Mouse (Mus musculus) liver, embryonic 11.5 days (tissue): ENCODE results near the gene Nmnat2. TPM values are rescaled to one million over a fixed set of nuclear protein-coding genes. Genes with fewer than 3 reads are reported as not detected.

Source experiments
- ATAC-seq: fragments of 200-750 bp; cut with Nextera tagmentation; replicated peaks from 2 replicates; pipeline ENCODE4 v1.8.0; 2017; ENCODE audit warnings: moderate number of reproducible peaks, mild to moderate bottlenecking, moderate TSS enrichment, moderate library complexity; ENCODE audit not compliant: low FRiP score
- DNase-seq: peaks from one replicate; pipeline ENCODE4 v3.0.0-alpha.2; 2017; ENCODE audit warnings: low spot score
- H3K27ac ChIP-seq: fragments of 300-500 bp; sonication (generic); 2 replicates; pipeline ENCODE4 v1.5.1; 2014; ENCODE audit warnings: mild to moderate bottlenecking, low read depth, low read length, control low read depth
- H3K27me3 ChIP-seq: fragments of 300-500 bp; sonication (generic); replicated peaks from 2 replicates; pipeline ENCODE4 v1.6.1; 2014; ENCODE audit warnings: low read length, mixed read lengths; ENCODE audit not compliant: control insufficient read depth, insufficient read depth
- H3K36me3 ChIP-seq: fragments of 300-500 bp; sonication (generic); 2 replicates; pipeline ENCODE4 v1.6.1; 2014; ENCODE audit warnings: mild to moderate bottlenecking, low read length, moderate library complexity, mixed read lengths; ENCODE audit not compliant: control insufficient read depth, insufficient read depth
- H3K4me1 ChIP-seq: fragments of 300-500 bp; sonication (generic); replicated peaks from 2 replicates; pipeline ENCODE4 v1.6.1; 2014; ENCODE audit warnings: low read length, mixed read lengths; ENCODE audit not compliant: control insufficient read depth, insufficient read depth
- H3K4me2 ChIP-seq: fragments of 300-500 bp; sonication (generic); 2 replicates; pipeline ENCODE4 v1.6.1; 2014; ENCODE audit warnings: mild to moderate bottlenecking, control low read depth, moderate library complexity
- H3K4me3 ChIP-seq: fragments of 300-500 bp; sonication (generic); 2 replicates; pipeline ENCODE4 v1.5.1; 2014; ENCODE audit warnings: low read depth, low read length, control low read depth
- H3K9ac ChIP-seq: fragments of 300-500 bp; sonication (generic); 2 replicates; pipeline ENCODE4 v1.6.1; 2014; ENCODE audit warnings: low read depth, low read length, control low read depth
- H3K9me3 ChIP-seq: fragments of 300-500 bp; sonication (generic); 2 replicates; pipeline ENCODE4 v1.6.1; 2016; ENCODE audit warnings: low read length, inconsistent platforms, mixed read lengths; ENCODE audit not compliant: control insufficient read depth
- WGBS: fragments of 180-500 bp; shearing (Covaris S2); extraction: QIAGEN DNeasy Blood & Tissue Kit; methylation state at CpG from one replicate; pipeline ENCODE4 v1.1.7; 2014; 5-methylcytosine and 5-hydroxymethylcytosine counted together
- polyA plus RNA-seq: library from polyadenylated mRNA; unstranded; fragments of >200 nt; fragmentation: Nextera tagmentation; extraction: Ambion mirVana; gene quantifications from 2 replicates; pipeline ENCODE4 v1.2.1, GENCODE M21; 2014

The Nmnat2 gene
- polyA plus RNA-seq, 1 experiment from 2014 or later, result 0.10 TPM

DNA sequence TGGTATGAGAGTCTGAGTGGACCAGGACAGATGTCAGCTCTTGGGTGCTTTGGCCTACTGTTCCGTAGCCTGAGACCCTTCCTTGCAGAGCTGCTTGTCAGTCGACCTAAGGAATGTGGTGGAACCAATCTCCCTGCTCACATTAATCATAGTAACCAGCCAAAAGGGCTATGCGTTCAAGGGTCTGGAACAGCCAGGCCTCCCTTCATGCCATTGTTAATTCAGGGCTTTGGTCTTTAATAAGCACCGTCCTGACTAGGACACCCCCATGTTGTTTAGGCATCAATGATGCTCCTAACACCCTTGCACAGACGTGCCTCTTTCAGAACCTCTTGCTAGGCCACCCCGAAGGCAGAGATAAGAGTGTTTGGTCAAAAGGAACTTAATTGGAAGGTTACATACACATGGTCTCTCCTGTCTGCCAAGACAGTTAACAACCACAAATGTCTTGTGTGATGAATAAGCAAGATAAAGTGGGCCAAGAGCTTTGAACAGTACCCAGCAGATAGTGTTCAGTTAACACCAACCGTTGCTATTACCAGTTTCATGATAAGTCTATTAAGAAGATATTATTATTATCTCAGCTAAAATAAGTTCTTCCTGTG is 66.3 kb downstream of the Nmnat2 start:
- Histone ChIP-seq H3K4me2 (no peak overlapping the region), H3K9me3 (no peaks in the 10 kb centered on the region), H3K9ac (no peak overlapping the region), H3K4me1 (peaks cover 4% of the 10 kb centered on the region; the same call in 1 of the 2 replicates), H3K36me3 (no peaks in the 10 kb centered on the region), H3K27me3 (no peaks in the 10 kb centered on the region; the same call in 1 of the 2 replicates), H3K27ac (no peak overlapping the region), H3K4me3 (no peak overlapping the region)
- no peak for DNase-seq
- WGBS, result 40% methylated on average over 7 of the region's 7 CpGs
- ATAC-seq, result peak; percentile 76

DNA sequence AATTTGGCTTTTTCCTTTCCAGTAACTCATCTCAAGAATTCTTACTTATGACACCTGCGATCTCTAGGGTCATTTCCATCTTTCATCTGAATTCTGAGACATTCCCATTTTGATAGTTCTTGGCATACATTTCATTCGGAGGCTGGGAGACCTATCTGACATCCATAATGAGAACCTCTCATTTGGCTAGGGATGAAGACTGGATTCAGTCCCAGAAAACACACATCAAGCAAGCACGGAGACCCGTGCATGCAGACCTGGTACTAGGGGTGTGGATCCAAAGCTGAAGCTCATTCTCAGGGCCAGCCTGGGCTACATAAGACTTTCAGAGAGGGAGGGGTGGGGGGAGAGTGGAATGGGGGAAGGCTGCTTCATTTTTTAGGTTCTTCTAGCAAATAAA is 68.2 kb downstream of the Nmnat2 start:
- 86% methylated on average over 4 of the region's 4 CpGs for WGBS
- Histone ChIP-seq H3K36me3 (no peaks in the 10 kb centered on the region), H3K27me3 (no peaks in the 10 kb centered on the region), H3K4me3 (no peak overlapping the region), H3K27ac (no peak overlapping the region), H3K9me3 (no peaks in the 10 kb centered on the region), H3K4me2 (no peak overlapping the region), H3K9ac (no peak overlapping the region), H3K4me1 (peaks cover 4% of the 10 kb centered on the region; the same call in 1 of the 2 replicates)
- DNase-seq (no peak), ATAC-seq (no peak)

DNA sequence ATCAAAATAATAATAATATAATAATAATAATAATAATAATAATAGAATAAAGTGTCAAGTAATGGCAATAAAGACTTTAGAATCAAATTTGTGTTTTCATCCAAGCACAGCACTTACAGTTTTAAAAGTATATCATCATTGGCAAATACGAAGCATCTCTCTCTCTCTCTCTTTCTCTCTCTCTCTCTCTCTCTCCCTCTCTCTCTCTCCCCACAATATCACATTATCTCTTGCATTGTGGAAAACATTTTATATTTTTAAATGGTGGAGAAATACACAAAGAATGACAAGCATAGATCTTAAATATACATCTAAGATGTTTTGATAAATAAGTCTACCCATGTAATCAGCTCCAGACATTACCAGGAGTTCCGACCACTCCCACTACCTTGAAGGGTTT is 69.1 kb downstream of the Nmnat2 start:
- no peak for DNase-seq
- Histone ChIP-seq H3K27ac (no peak overlapping the region), H3K36me3 (no peaks in the 10 kb centered on the region), H3K9ac (no peak overlapping the region), H3K4me3 (no peak overlapping the region), H3K4me1 (peaks cover 4% of the 10 kb centered on the region; the same call in 1 of the 2 replicates), H3K27me3 (no peaks in the 10 kb centered on the region), H3K4me2 (no peak overlapping the region), H3K9me3 (no peaks in the 10 kb centered on the region)
- WGBS, result 78% methylated on average over 2 of the region's 2 CpGs
- no peak for ATAC-seq

DNA sequence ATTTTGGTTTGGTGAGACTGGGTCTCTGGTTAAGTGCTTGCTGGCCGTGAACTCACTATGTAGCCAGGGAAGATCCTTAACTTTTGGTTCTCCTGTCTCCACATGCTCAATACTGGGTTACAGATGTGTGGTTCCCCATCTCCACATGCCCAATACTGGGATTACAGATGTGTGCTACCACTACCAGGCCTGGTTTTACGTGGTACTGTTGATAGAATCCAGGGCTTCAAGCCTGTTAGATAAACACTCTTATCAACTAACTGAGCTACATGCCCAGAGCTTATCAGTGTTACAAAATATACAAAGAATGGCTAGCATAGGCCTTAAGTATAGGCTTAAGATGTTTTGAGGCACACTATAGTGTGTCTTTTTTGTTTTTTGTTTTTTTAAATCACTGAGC is 69.7 kb downstream of the Nmnat2 start:
- 35% methylated on average over 2 of the region's 2 CpGs for WGBS
- H3K4me1 ChIP-seq, result peaks cover 4% of the 10 kb centered on the region; the same call in 1 of the 2 replicates
- no peak overlapping the region for H3K9ac ChIP-seq
- H3K36me3 ChIP-seq, result no peaks in the 10 kb centered on the region
- no peak for DNase-seq
- H3K4me3 ChIP-seq, result no peak overlapping the region
- H3K4me2 ChIP-seq, result no peak overlapping the region
- no peaks in the 10 kb centered on the region for H3K27me3 ChIP-seq
- no peak overlapping the region for H3K27ac ChIP-seq
- H3K9me3 ChIP-seq, result no peaks in the 10 kb centered on the region
- ATAC-seq, result no peak; the same call in 1 of the 2 replicates

DNA sequence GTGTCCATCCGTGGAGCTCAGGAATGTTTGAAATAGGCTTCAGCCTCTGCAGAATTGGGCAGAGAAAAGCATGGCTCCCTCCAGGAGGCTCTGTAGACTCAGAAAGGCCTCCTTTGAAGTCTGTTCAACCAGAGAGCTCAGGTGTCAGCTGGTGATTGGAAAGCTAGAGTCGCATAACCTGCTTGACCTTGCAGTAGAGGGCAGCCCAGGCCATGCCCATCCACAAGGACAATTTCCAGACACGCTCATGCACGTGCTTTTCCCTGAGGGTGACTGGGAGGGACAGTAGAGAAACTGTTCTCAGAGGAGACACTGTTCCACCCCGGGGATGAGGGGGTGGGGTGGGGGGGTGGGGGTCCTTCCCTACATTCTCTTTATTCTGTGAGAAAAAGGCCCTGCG is 76.6 kb downstream of the Nmnat2 start:
- no peak overlapping the region for H3K27ac ChIP-seq
- H3K4me2 ChIP-seq, result no peak overlapping the region
- DNase-seq (no peak), ATAC-seq (no peak)
- H3K9me3 ChIP-seq, result no peaks in the 10 kb centered on the region
- H3K36me3 ChIP-seq, result no peaks in the 10 kb centered on the region
- WGBS, result 68% methylated on average over 6 of the region's 6 CpGs
- H3K4me1 ChIP-seq, result 0 out of 2 replicates have a peak, but pooled peaks cover 10% of the 10 kb centered on the region
- no peaks in the 10 kb centered on the region for H3K27me3 ChIP-seq
- H3K4me3 ChIP-seq, result no peak overlapping the region
- H3K9ac ChIP-seq, result no peak overlapping the region

DNA sequence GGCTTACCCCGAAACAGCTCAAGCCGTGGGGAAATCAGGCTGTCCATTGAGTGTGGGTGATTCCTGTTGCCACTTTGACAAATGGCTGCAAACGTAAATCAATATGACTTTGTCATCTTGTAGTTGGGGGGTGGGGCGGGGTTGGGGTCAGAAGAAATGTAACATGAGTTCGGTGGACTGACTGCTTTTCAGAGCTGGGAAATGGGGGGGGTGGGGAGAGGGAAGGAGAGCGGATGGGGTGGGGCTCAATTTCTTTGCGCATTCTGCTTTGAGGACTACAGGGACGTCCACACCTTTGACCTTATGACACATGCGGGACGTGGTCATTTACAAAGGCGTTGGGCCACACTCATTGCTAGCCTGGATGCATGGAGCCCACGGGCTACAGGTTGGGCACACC is 77.2 kb downstream of the Nmnat2 start:
- no peak overlapping the region for H3K27ac ChIP-seq
- H3K4me1 ChIP-seq, result 0 out of 2 replicates have a peak, but pooled peaks cover 10% of the 10 kb centered on the region
- DNase-seq (no peak), ATAC-seq (no peak)
- H3K4me2 ChIP-seq, result no peak overlapping the region
- no peaks in the 10 kb centered on the region for H3K36me3 ChIP-seq
- H3K9ac ChIP-seq, result no peak overlapping the region
- 69% methylated on average over 12 of the region's 12 CpGs for WGBS
- no peaks in the 10 kb centered on the region for H3K9me3 ChIP-seq
- no peaks in the 10 kb centered on the region for H3K27me3 ChIP-seq
- no peak overlapping the region for H3K4me3 ChIP-seq

DNA sequence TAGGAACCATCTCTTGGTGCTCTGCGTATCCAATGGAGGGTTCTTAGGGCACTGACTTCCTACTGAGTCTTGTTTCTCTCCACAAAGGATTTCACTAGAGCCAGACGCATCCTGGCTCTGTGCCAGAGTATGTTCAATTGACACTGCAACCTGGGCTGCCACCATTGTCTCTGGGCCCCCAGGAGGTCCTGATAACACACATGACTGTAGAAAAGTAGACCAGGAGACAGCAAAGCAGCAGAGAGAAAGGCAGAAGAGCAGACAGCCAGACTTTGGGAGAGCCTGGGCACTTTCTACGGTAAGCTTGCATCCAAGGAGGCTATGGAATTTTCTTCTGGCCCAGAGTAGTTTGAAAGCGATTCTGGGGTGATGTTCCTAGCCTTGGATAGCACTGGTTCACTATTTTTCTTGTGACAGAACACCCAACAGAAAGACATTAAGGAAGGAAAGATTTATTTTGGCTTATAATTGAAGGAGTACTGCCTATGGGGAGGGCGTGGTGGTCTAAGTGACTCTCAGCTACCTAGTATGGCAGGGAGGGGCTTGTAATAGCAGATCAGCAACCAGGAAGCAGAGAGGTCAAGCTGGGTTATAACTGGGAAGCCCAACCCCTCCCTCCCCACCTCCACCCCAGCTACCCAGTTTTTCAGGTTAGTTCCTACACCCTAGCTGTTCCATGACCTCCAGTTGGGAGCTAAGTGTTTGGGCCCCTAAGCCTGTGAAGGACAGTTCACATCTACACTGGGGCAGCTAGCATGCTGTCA is 78.5 kb downstream of the Nmnat2 start:
- Histone ChIP-seq H3K27me3 (no peaks in the 10 kb centered on the region), H3K9ac (no peak overlapping the region), H3K36me3 (no peaks in the 10 kb centered on the region), H3K4me3 (no peak overlapping the region), H3K9me3 (no peaks in the 10 kb centered on the region), H3K4me1 (0 out of 2 replicates have a peak, but pooled peaks cover 10% of the 10 kb centered on the region), H3K27ac (no peak overlapping the region), H3K4me2 (no peak overlapping the region)
- 70% methylated on average over 5 of the region's 5 CpGs for WGBS
- DNase-seq, result no peak
- ATAC-seq, result no peak

DNA sequence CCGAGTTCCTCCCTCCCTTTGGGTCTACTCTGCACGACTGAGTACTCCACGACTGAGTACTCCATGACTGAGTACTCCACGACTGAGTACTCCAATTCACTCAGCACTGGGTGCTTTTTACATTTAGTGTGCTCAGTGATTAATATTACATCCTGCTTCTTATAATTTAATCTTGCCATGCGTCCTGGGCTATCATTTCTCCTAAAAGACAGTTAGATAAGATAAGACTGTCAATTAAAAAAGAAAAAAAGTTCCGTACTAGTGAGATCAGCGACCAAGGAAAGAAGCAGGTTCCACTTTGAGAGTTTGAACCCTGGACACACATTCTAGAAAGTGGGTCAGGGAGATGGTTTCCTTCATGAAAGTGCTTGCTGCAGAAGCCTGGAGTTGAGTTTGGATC is 79.3 kb downstream of the Nmnat2 start:
- H3K4me2 ChIP-seq, result no peak overlapping the region
- 61% methylated on average over 7 of the region's 7 CpGs for WGBS
- no peak overlapping the region for H3K9ac ChIP-seq
- no peak overlapping the region for H3K27ac ChIP-seq
- no peaks in the 10 kb centered on the region for H3K27me3 ChIP-seq
- ATAC-seq (no peak), DNase-seq (no peak)
- no peaks in the 10 kb centered on the region for H3K9me3 ChIP-seq
- H3K4me1 ChIP-seq, result 0 out of 2 replicates have a peak, but pooled peaks cover 10% of the 10 kb centered on the region
- no peaks in the 10 kb centered on the region for H3K36me3 ChIP-seq
- H3K4me3 ChIP-seq, result no peak overlapping the region
